Mouse (Mus musculus): ENCODE measurements at regions not wholly inside any gene's neighbourhood (a gene's known extent, or its start where the extent isn't known, plus 50 kb on each side); places are given as distances from the start of the nearest gene placed in this dataset.

- no peak overlapping the region for H3K4me3 ChIP-seq (ENCODE audit: low read depth, low read length)
- 56% methylated on average over 10 of the region's 10 CpGs for WGBS
- ATAC-seq (ENCODE audit: low FRiP score) (no peak), DNase-seq (ENCODE audit: low spot score) (no peak)
- no peaks in the 10 kb centered on the region for H3K27me3 ChIP-seq (ENCODE audit: insufficient read depth, low read length)
- no peak overlapping the region for H3K27ac ChIP-seq (ENCODE audit: low read depth, low read length)
- no peaks in the 10 kb centered on the region for H3K36me3 ChIP-seq (ENCODE audit: insufficient read depth, low read length)
- H3K4me2 ChIP-seq (ENCODE audit: low read depth, low read length, poor library complexity, severe bottlenecking), result no peak overlapping the region
- TF ChIP-seq CTCF (IDR thresholded peaks at IDR 0.05), result no peak
- no peak overlapping the region for H3K9ac ChIP-seq (replicated peaks; ENCODE audit: low read length, poor library complexity, severe bottlenecking)
- H3K4me1 ChIP-seq (ENCODE audit: insufficient read depth, low read length), result no peaks in the 10 kb centered on the region
- H3K9me3 ChIP-seq (ENCODE audit: low read length), result no peaks in the 10 kb centered on the region
These were observed 298.1 kb downstream of the Slc4a3 start for GRCm38 (mm10) chr1:75844123-75844522.

GRCm38 (mm10) chr1:75844529-75844928 is 298.5 kb downstream of the Slc4a3 start:
- peak; percentile 30 for DNase-seq (ENCODE audit: low spot score)
- no peaks in the 10 kb centered on the region for H3K27me3 ChIP-seq (ENCODE audit: insufficient read depth, low read length)
- H3K9ac ChIP-seq (replicated peaks; ENCODE audit: low read length, poor library complexity, severe bottlenecking), result no peak overlapping the region
- no peak for TF ChIP-seq CTCF (IDR thresholded peaks at IDR 0.05)
- no peaks in the 10 kb centered on the region for H3K9me3 ChIP-seq (ENCODE audit: low read length)
- H3K4me3 ChIP-seq (ENCODE audit: low read depth, low read length), result no peak overlapping the region
- H3K4me1 ChIP-seq (ENCODE audit: insufficient read depth, low read length), result no peaks in the 10 kb centered on the region
- no peak for ATAC-seq (ENCODE audit: low FRiP score)
- WGBS, result 51% methylated on average over 4 of the region's 4 CpGs
- H3K27ac ChIP-seq (ENCODE audit: low read depth, low read length), result no peak overlapping the region
- H3K4me2 ChIP-seq (ENCODE audit: low read depth, low read length, poor library complexity, severe bottlenecking), result no peak overlapping the region
- no peaks in the 10 kb centered on the region for H3K36me3 ChIP-seq (ENCODE audit: insufficient read depth, low read length)

GRCm38 (mm10) chr1:75844981-75845380 is 298.9 kb downstream of the Slc4a3 start:
- Histone ChIP-seq H3K27me3 (ENCODE audit: insufficient read depth, low read length) (no peaks in the 10 kb centered on the region), H3K4me3 (ENCODE audit: low read depth, low read length) (no peak overlapping the region), H3K4me1 (ENCODE audit: insufficient read depth, low read length) (no peaks in the 10 kb centered on the region), H3K9me3 (ENCODE audit: low read length) (no peaks in the 10 kb centered on the region), H3K27ac (ENCODE audit: low read depth, low read length) (no peak overlapping the region), H3K36me3 (ENCODE audit: insufficient read depth, low read length) (no peaks in the 10 kb centered on the region), H3K4me2 (ENCODE audit: low read depth, low read length, poor library complexity, severe bottlenecking) (no peak overlapping the region), H3K9ac (replicated peaks; ENCODE audit: low read length, poor library complexity, severe bottlenecking) (no peak overlapping the region)
- TF ChIP-seq CTCF (IDR thresholded peaks at IDR 0.05), result no peak
- ATAC-seq (ENCODE audit: low FRiP score), result no peak
- no peak for DNase-seq (ENCODE audit: low spot score)
- 31% methylated on average over 7 of the region's 7 CpGs for WGBS

- 88% methylated on average over 4 of the region's 4 CpGs for WGBS
- Histone ChIP-seq H3K4me3 (ENCODE audit: low read depth, low read length) (no peak overlapping the region), H3K27ac (ENCODE audit: low read depth, low read length) (no peak overlapping the region), H3K4me2 (ENCODE audit: low read depth, low read length, poor library complexity, severe bottlenecking) (no peak overlapping the region), H3K9ac (replicated peaks; ENCODE audit: low read length, poor library complexity, severe bottlenecking) (no peak overlapping the region), H3K9me3 (ENCODE audit: low read length) (no peaks in the 10 kb centered on the region), H3K4me1 (ENCODE audit: insufficient read depth, low read length) (no peaks in the 10 kb centered on the region), H3K36me3 (ENCODE audit: insufficient read depth, low read length) (no peaks in the 10 kb centered on the region), H3K27me3 (ENCODE audit: insufficient read depth, low read length) (no peaks in the 10 kb centered on the region)
- ATAC-seq (ENCODE audit: low FRiP score) (no peak), DNase-seq (ENCODE audit: low spot score) (no peak)
- no peak for TF ChIP-seq CTCF (IDR thresholded peaks at IDR 0.05)
These were observed 299.9 kb downstream of the Slc4a3 start for GRCm38 (mm10) chr1:75845771-75846535.

GRCm38 (mm10) chr1:75847681-75848080 is 301.6 kb downstream of the Slc4a3 start:
- Histone ChIP-seq H3K4me3 (ENCODE audit: low read depth, low read length) (no peak overlapping the region), H3K36me3 (ENCODE audit: insufficient read depth, low read length) (no peaks in the 10 kb centered on the region), H3K27me3 (ENCODE audit: insufficient read depth, low read length) (no peaks in the 10 kb centered on the region), H3K27ac (ENCODE audit: low read depth, low read length) (no peak overlapping the region), H3K9ac (replicated peaks; ENCODE audit: low read length, poor library complexity, severe bottlenecking) (no peak overlapping the region), H3K4me1 (ENCODE audit: insufficient read depth, low read length) (no peaks in the 10 kb centered on the region), H3K9me3 (ENCODE audit: low read length) (no peaks in the 10 kb centered on the region), H3K4me2 (ENCODE audit: low read depth, low read length, poor library complexity, severe bottlenecking) (no peak overlapping the region)
- TF ChIP-seq CTCF (IDR thresholded peaks at IDR 0.05), result no peak
- no peak for DNase-seq (ENCODE audit: low spot score)
- no peak for ATAC-seq (ENCODE audit: low FRiP score)
- 28% methylated on average over 3 of the region's 3 CpGs for WGBS

GRCm38 (mm10) chr1:75848436-75848835 is 302.4 kb downstream of the Slc4a3 start:
- ATAC-seq (ENCODE audit: low FRiP score) (no peak), DNase-seq (ENCODE audit: low spot score) (no peak)
- no peak overlapping the region for H3K9ac ChIP-seq (replicated peaks; ENCODE audit: low read length, poor library complexity, severe bottlenecking)
- no peak for TF ChIP-seq CTCF (IDR thresholded peaks at IDR 0.05)
- no peak overlapping the region for H3K27ac ChIP-seq (ENCODE audit: low read depth, low read length)
- H3K36me3 ChIP-seq (ENCODE audit: insufficient read depth, low read length), result no peaks in the 10 kb centered on the region
- no peaks in the 10 kb centered on the region for H3K27me3 ChIP-seq (ENCODE audit: insufficient read depth, low read length)
- H3K4me2 ChIP-seq (ENCODE audit: low read depth, low read length, poor library complexity, severe bottlenecking), result no peak overlapping the region
- no peaks in the 10 kb centered on the region for H3K4me1 ChIP-seq (ENCODE audit: insufficient read depth, low read length)
- H3K9me3 ChIP-seq (ENCODE audit: low read length), result no peaks in the 10 kb centered on the region
- H3K4me3 ChIP-seq (ENCODE audit: low read depth, low read length), result no peak overlapping the region
- WGBS, result 79% methylated on average over 4 of the region's 4 CpGs

Data from midbrain, postnatal 0 days (tissue).